ENCODE assay signal across 8 mouse cellular contexts in genomic region chr7:29155196-29155837, GRCm38 (mm10). TPM values are rescaled to one million over a fixed set of nuclear protein-coding genes. Genes with fewer than 3 reads are reported as not detected.
A peak's percentile ranks its signal among the peaks of the same experiment; 100 is the strongest.
DNase-seq lines count a peak whose midpoint lies in the region; ATAC-seq and TF ChIP-seq lines count a peak whose summit lies in the region.

No protein-coding gene starts in this region.

- peaks cover 18% of the 10 kb centered on the region for H3K4me1 ChIP-seq in erythroblast, embryonic 14.5 days (ENCODE audit: control insufficient read depth)
- peaks cover 3% of the 10 kb centered on the region; the same call in 1 of the 2 replicates for H3K4me1 ChIP-seq in heart, embryonic 12.5 days (replicated peaks)
- H3K4me1 ChIP-seq in kidney, postnatal 0 days (replicated peaks; ENCODE audit: insufficient read depth, low read length) = 0 out of 2 replicates have a peak, but pooled peaks cover 3% of the 10 kb centered on the region
- H3K4me1 ChIP-seq in liver, adult 2 months (ENCODE audit: control insufficient read depth, insufficient read depth, low read length) = peaks cover 3% of the 10 kb centered on the region; the same call in 1 of the 2 replicates
- H3K4me1 ChIP-seq in stomach, embryonic 14.5 days (ENCODE audit: control insufficient read depth, insufficient read depth, low read length) = peaks cover 7% of the 10 kb centered on the region; the same call in 1 of the 2 replicates

- peak overlapping the region; percentile 97 for H3K4me2 ChIP-seq in heart, embryonic 12.5 days
- H3K4me2 ChIP-seq in kidney, postnatal 0 days (ENCODE audit: low read length) = peak overlapping the region; percentile 98
- peak overlapping the region; percentile 70 for H3K4me2 ChIP-seq in myocyte (ENCODE audit: low read depth)
- H3K4me2 ChIP-seq in stomach, embryonic 14.5 days (replicated peaks; ENCODE audit: low read depth, low read length) = peak overlapping the region; percentile 95

- H3K9me3 ChIP-seq in erythroblast, embryonic 14.5 days (ENCODE audit: control insufficient read depth, low read length) = peaks cover 6% of the 10 kb centered on the region
- peaks cover 6% of the 10 kb centered on the region; the same call in 1 of the 2 replicates for H3K9me3 ChIP-seq in heart, embryonic 12.5 days (replicated peaks)
- no peaks in the 10 kb centered on the region for H3K9me3 ChIP-seq in kidney, postnatal 0 days (replicated peaks; ENCODE audit: low read length)
- H3K9me3 ChIP-seq in stomach, embryonic 14.5 days (ENCODE audit: control insufficient read depth, low read depth, low read length) = no peaks in the 10 kb centered on the region

- H3K79me2 ChIP-seq in liver, adult 2 months (ENCODE audit: control insufficient read depth, insufficient read depth, low read length) = no peaks in the 10 kb centered on the region
- no peaks in the 10 kb centered on the region for H3K79me2 ChIP-seq in myocyte (ENCODE audit: control insufficient read depth, insufficient read depth)

- peak; percentile 82 for TF ChIP-seq POLR2A in liver, adult 2 months (IDR thresholded peaks at IDR 0.05; ENCODE audit: extremely low read depth, insufficient read depth, low read length)
- TF ChIP-seq POLR2A in myocyte (IDR thresholded peaks at IDR 0.05; ENCODE audit: insufficient read length, low read depth) = peak; percentile 73

- H3K27me3 ChIP-seq in erythroblast, embryonic 14.5 days (ENCODE audit: control insufficient read depth) = peaks cover 19% of the 10 kb centered on the region
- peaks cover 34% of the 10 kb centered on the region for H3K27me3 ChIP-seq in heart, embryonic 12.5 days (replicated peaks)
- H3K27me3 ChIP-seq in kidney, postnatal 0 days (ENCODE audit: insufficient read depth, low read length) = peaks cover 5% of the 10 kb centered on the region; the same call in 1 of the 2 replicates
- H3K27me3 ChIP-seq in liver, adult 2 months (ENCODE audit: control insufficient read depth, insufficient read depth, low read length) = 0 out of 2 replicates have a peak, but pooled peaks cover 3% of the 10 kb centered on the region
- no peaks in the 10 kb centered on the region for H3K27me3 ChIP-seq in myocyte (ENCODE audit: control insufficient read depth, insufficient read depth, insufficient read length)
- 0 out of 2 replicates have a peak, but pooled peaks cover 6% of the 10 kb centered on the region for H3K27me3 ChIP-seq in stomach, embryonic 14.5 days (ENCODE audit: control insufficient read depth, insufficient read depth, low read length)

- H3K27ac ChIP-seq in heart, embryonic 12.5 days (ENCODE audit: poor library complexity, severe bottlenecking) = peak overlapping the region; percentile 76
- peak overlapping the region; percentile 90 for H3K27ac ChIP-seq in kidney, postnatal 0 days
- peak overlapping the region; percentile 63 for H3K27ac ChIP-seq in liver, adult 2 months (replicated peaks; ENCODE audit: insufficient read depth, low read depth, low read length)
- H3K27ac ChIP-seq in stomach, embryonic 14.5 days (ENCODE audit: low read length) = peak overlapping the region; percentile 85; the same call in 1 of the 2 replicates

- ATAC-seq in heart, embryonic 12.5 days (ENCODE audit: insufficient number of reproducible peaks, low FRiP score) = peak; percentile 88
- ATAC-seq in kidney, postnatal 0 days (replicated peaks; ENCODE audit: low FRiP score, low read depth) = peak; percentile 86
- peak; percentile 88 for ATAC-seq in stomach, embryonic 14.5 days (ENCODE audit: insufficient number of reproducible peaks, insufficient read depth, low FRiP score, low read depth)

- 8% methylated on average over 35 of the region's 37 CpGs for WGBS in heart, embryonic 12.5 days
- WGBS in kidney, postnatal 0 days = 8% methylated on average over 37 of the region's 37 CpGs
- WGBS in liver, adult 2 months = 11% methylated on average over 35 of the region's 37 CpGs
- WGBS in stomach, embryonic 14.5 days = 8% methylated on average over 36 of the region's 37 CpGs

- peak overlapping the region; percentile 88 for H3K9ac ChIP-seq in heart, embryonic 12.5 days
- peak overlapping the region; percentile 82 for H3K9ac ChIP-seq in kidney, postnatal 0 days (ENCODE audit: low read depth, low read length)
- peak overlapping the region; percentile 86 for H3K9ac ChIP-seq in liver, adult 2 months (ENCODE audit: low read depth, low read length)
- H3K9ac ChIP-seq in stomach, embryonic 14.5 days (replicated peaks; ENCODE audit: low read depth, low read length) = peak overlapping the region; percentile 61

- peaks cover 3% of the 10 kb centered on the region; the same call in 1 of the 2 replicates for H3K36me3 ChIP-seq in erythroblast, embryonic 14.5 days (ENCODE audit: control insufficient read depth)
- H3K36me3 ChIP-seq in heart, embryonic 12.5 days = peaks cover 9% of the 10 kb centered on the region
- H3K36me3 ChIP-seq in kidney, postnatal 0 days (ENCODE audit: insufficient read depth, low read length) = no peaks in the 10 kb centered on the region
- peaks cover 2% of the 10 kb centered on the region; the same call in 1 of the 2 replicates for H3K36me3 ChIP-seq in liver, adult 2 months (ENCODE audit: control insufficient read depth, insufficient read depth, low read length)
- H3K36me3 ChIP-seq in myocyte (ENCODE audit: control insufficient read depth, insufficient read depth) = no peaks in the 10 kb centered on the region
- H3K36me3 ChIP-seq in stomach, embryonic 14.5 days (ENCODE audit: control insufficient read depth, insufficient read depth, low read length) = no peaks in the 10 kb centered on the region

- peak; percentile 91 for DNase-seq in CD4-positive, CD25-positive, alpha-beta regulatory T cell, adult 2 months (ENCODE audit: low read depth, low spot score)
- peak; percentile 67 for DNase-seq in brain, embryonic 18.5 days (ENCODE audit: low read depth, low spot score)
- DNase-seq in kidney, postnatal 0 days (ENCODE audit: low spot score) = peak; percentile 90
- DNase-seq in liver, adult 2 months (ENCODE audit: extremely low read depth, low read depth, low spot score) = peak; percentile 71

- TF ChIP-seq CTCF in kidney, postnatal 0 days (IDR thresholded peaks at IDR 0.05; ENCODE audit: low read depth) = peak; percentile 52
- TF ChIP-seq CTCF in liver, adult 2 months (IDR thresholded peaks at IDR 0.05; ENCODE audit: low read depth, low read length) = 0 out of 2 replicates have a peak, but pooled peaks have one; percentile 18

- H3ac ChIP-seq in myocyte (ENCODE audit: control insufficient read depth, insufficient read length) = peak overlapping the region; percentile 36

- peak overlapping the region; percentile 75 for H3K4me3 ChIP-seq in erythroblast, embryonic 14.5 days (replicated peaks)
- H3K4me3 ChIP-seq in heart, embryonic 12.5 days = peak overlapping the region; percentile 91
- H3K4me3 ChIP-seq in kidney, postnatal 0 days (replicated peaks; ENCODE audit: low read depth, low read length) = peak overlapping the region; percentile 86
- H3K4me3 ChIP-seq in liver, adult 2 months (ENCODE audit: insufficient read depth, low read depth, low read length) = peak overlapping the region; percentile 77
- peak overlapping the region; percentile 22 for H3K4me3 ChIP-seq in myocyte
- H3K4me3 ChIP-seq in stomach, embryonic 14.5 days (ENCODE audit: low read depth, low read length) = peak overlapping the region; percentile 85

RNA-seq across cellular contexts. Expression of gene Fam98c, which starts 0.7 kb away (rescaled TPM):
- 1.1 TPM in 2 replicates for polyA plus RNA-seq in erythroblast, embryonic 14.5 days (2012)
- polyA plus RNA-seq in heart, embryonic 12.5 days (2016; fragmentation: Nextera tagmentation; extraction: Ambion mirVana) = 13.5 TPM in 2 replicates
- 27.3 and 30.0 TPM in 2 replicates for polyA plus RNA-seq in kidney, postnatal 0 days (2015; fragmentation: Nextera tagmentation; extraction: Ambion mirVana)
- total RNA-seq in liver, adult 2 months (2014; rRNA removed) = 5.1 and 5.4 TPM in 2 replicates
- polyA plus RNA-seq in liver, adult 2 months (2012; rRNA removed) = 12.5 and 19.3 TPM in 2 replicates
- polyA plus RNA-seq in myocyte (2012; fragmentation: generic; extraction: Trizol) = 11.6 TPM
- polyA plus RNA-seq in stomach, embryonic 14.5 days (2014; fragmentation: Nextera tagmentation; extraction: Ambion mirVana) = 17.7 and 17.8 TPM in 2 replicates

RNA-seq across cellular contexts. Expression of gene Ggn, which starts 14.7 kb away (rescaled TPM):
- polyA plus RNA-seq in erythroblast, embryonic 14.5 days (2012) = 0.07 TPM in 1 of 2 replicates, not detected in the other
- 0.21 and 0.41 TPM in 2 replicates for polyA plus RNA-seq in heart, embryonic 12.5 days (2016; fragmentation: Nextera tagmentation; extraction: Ambion mirVana)
- polyA plus RNA-seq in kidney, postnatal 0 days (2015; fragmentation: Nextera tagmentation; extraction: Ambion mirVana) = 0.70 and 0.71 TPM in 2 replicates
- total RNA-seq in liver, adult 2 months (2014; rRNA removed) = 0.07 TPM in 1 of 2 replicates, not detected in the other
- 0.18 TPM in 1 of 2 replicates, not detected in the other for polyA plus RNA-seq in liver, adult 2 months (2012; rRNA removed)
- 0.89 TPM for polyA plus RNA-seq in myocyte (2012; fragmentation: generic; extraction: Trizol)
- polyA plus RNA-seq in stomach, embryonic 14.5 days (2014; fragmentation: Nextera tagmentation; extraction: Ambion mirVana) = 0.38 and 0.49 TPM in 2 replicates

RNA-seq across cellular contexts. Expression of gene Spred3, which starts 14.9 kb away (rescaled TPM):
- 0.03 and 0.04 TPM in 2 replicates for polyA plus RNA-seq in erythroblast, embryonic 14.5 days (2012)
- 1.6 and 2.1 TPM in 2 replicates for polyA plus RNA-seq in heart, embryonic 12.5 days (2016; fragmentation: Nextera tagmentation; extraction: Ambion mirVana)
- 1.6 and 2.3 TPM in 2 replicates for polyA plus RNA-seq in kidney, postnatal 0 days (2015; fragmentation: Nextera tagmentation; extraction: Ambion mirVana)
- 0.18 and 0.20 TPM in 2 replicates for total RNA-seq in liver, adult 2 months (2014; rRNA removed)
- 0.35 and 0.40 TPM in 2 replicates for polyA plus RNA-seq in liver, adult 2 months (2012; rRNA removed)
- polyA plus RNA-seq in myocyte (2012; fragmentation: generic; extraction: Trizol) = 4.1 TPM
- 5.9 TPM in 2 replicates for polyA plus RNA-seq in stomach, embryonic 14.5 days (2014; fragmentation: Nextera tagmentation; extraction: Ambion mirVana)

RNA-seq across cellular contexts. Expression of gene Rasgrp4, which starts 20.7 kb away (rescaled TPM):
- polyA plus RNA-seq in erythroblast, embryonic 14.5 days (2012) = 0.03 TPM in 1 of 2 replicates, not detected in the other
- 0.71 and 0.95 TPM in 2 replicates for polyA plus RNA-seq in heart, embryonic 12.5 days (2016; fragmentation: Nextera tagmentation; extraction: Ambion mirVana)
- polyA plus RNA-seq in kidney, postnatal 0 days (2015; fragmentation: Nextera tagmentation; extraction: Ambion mirVana) = 0.49 and 1.2 TPM in 2 replicates
- under 0.01 and 0.07 TPM in 2 replicates for total RNA-seq in liver, adult 2 months (2014; rRNA removed)
- polyA plus RNA-seq in liver, adult 2 months (2012; rRNA removed) = 0.41 and 0.69 TPM in 2 replicates
- 0.01 TPM for polyA plus RNA-seq in myocyte (2012; fragmentation: generic; extraction: Trizol)
- polyA plus RNA-seq in stomach, embryonic 14.5 days (2014; fragmentation: Nextera tagmentation; extraction: Ambion mirVana) = 0.51 and 0.73 TPM in 2 replicates

RNA-seq across cellular contexts. Expression of gene Psmd8, which starts 25.2 kb away (rescaled TPM):
- polyA plus RNA-seq in erythroblast, embryonic 14.5 days (2012) = 11.2 and 15.7 TPM in 2 replicates
- 221 and 225 TPM in 2 replicates for polyA plus RNA-seq in heart, embryonic 12.5 days (2016; fragmentation: Nextera tagmentation; extraction: Ambion mirVana)
- polyA plus RNA-seq in kidney, postnatal 0 days (2015; fragmentation: Nextera tagmentation; extraction: Ambion mirVana) = 296 and 298 TPM in 2 replicates
- total RNA-seq in liver, adult 2 months (2014; rRNA removed) = 195 and 217 TPM in 2 replicates
- 119 and 132 TPM in 2 replicates for polyA plus RNA-seq in liver, adult 2 months (2012; rRNA removed)
- 404 TPM for polyA plus RNA-seq in myocyte (2012; fragmentation: generic; extraction: Trizol)
- 264 and 268 TPM in 2 replicates for polyA plus RNA-seq in stomach, embryonic 14.5 days (2014; fragmentation: Nextera tagmentation; extraction: Ambion mirVana)

Comparison
In these comparisons a context has a peak if more than half of its experiments do, and no peak if none do; other contexts are left out.
1. Peak in every context shown above with its lines: DNase-seq, ATAC-seq, H3K4me3 ChIP-seq and H3K27ac ChIP-seq.
2. H3K4me3 ChIP-seq: peak in every context shown above with its lines; median percentile 91 in heart, embryonic 12.5 days; 86 in kidney, postnatal 0 days; 85 in stomach, embryonic 14.5 days; 77 in liver, adult 2 months; 75 in erythroblast, embryonic 14.5 days; 22 in myocyte.